Mouse (Mus musculus): ENCODE measurements around the gene Palm2. TPM values are rescaled to one million over a fixed set of nuclear protein-coding genes. Genes with fewer than 3 reads are reported as not detected.

Gene Palm2
- total and polyA plus RNA-seq, 2 experiments from 2014 or later, result 26.4 to 33.1 TPM

DNA sequence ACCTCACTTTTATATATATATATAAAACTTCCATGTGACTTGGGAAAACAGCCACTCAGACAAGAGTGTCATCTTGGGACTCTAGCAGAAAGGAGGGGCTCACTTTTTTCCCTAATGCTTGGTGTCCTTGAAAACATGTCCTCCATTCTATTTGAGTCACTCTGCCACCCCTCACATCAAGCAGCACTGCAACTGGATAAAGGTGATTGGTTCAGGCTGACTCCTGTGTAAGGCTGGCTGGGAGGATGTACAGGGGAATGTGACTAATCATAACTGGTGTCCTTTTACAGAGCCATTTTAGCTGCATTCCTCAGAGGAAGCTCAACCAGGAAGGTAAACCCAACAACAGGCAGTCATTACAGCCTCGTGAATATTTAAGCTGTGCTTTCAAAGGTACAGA lies 200.9 kb downstream of the Palm2 start:
- Histone ChIP-seq H3K4me1 (ENCODE audit: insufficient read depth, low read length) (0 out of 2 replicates have a peak, but pooled peaks cover 9% of the 10 kb centered on the region), H3K4me3 (ENCODE audit: low read depth, low read length) (no peak overlapping the region), H3K4me2 (ENCODE audit: low read depth, low read length, poor library complexity, severe bottlenecking) (no peak overlapping the region), H3K36me3 (ENCODE audit: insufficient read depth, low read length) (no peaks in the 10 kb centered on the region), H3K9me3 (ENCODE audit: low read length) (no peaks in the 10 kb centered on the region), H3K27ac (ENCODE audit: low read depth, low read length) (no peak overlapping the region), H3K9ac (replicated peaks; ENCODE audit: low read length, poor library complexity, severe bottlenecking) (no peak overlapping the region), H3K27me3 (ENCODE audit: insufficient read depth, low read length) (no peaks in the 10 kb centered on the region)
- ATAC-seq (ENCODE audit: low FRiP score) (no peak), DNase-seq (ENCODE audit: low spot score) (no peak)
- 73% methylated on average over 1 of the region's 1 CpGs for WGBS
- TF ChIP-seq CTCF (IDR thresholded peaks at IDR 0.05), result no peak

DNA sequence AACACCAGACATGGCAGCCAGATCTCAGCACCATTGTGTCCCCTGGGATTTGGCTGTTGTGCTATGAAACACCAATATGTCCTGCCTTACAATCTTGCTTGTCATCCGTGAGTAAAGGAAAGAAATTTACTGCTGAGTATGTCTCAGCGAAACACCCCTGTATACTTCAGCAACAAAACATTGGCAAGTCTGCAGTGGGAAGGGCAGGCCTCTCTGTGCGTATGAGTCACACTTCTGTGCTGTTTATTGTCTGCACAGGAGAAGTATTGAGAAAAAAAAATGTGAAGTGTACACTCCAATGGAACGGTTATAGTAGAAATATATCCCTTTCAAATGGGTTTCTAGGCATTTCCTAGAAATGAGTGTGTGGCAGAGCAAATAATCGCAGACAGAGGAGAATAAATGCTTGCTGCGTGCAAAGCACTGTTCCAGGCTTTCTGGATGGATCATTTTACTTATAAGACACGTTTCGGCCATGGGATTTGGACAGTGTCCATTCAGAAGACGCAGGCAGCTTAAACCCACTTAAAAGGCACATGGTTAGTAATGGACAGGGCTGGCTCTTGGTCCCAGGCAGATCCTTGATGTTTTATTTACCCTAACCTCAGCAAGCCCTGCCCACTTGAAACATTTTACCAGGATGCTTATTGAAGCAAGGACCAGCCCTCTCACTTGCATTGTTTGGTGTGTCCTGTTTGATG lies 202.9 kb downstream of the Palm2 start:
- H3K36me3 ChIP-seq (ENCODE audit: insufficient read depth, low read length), result no peaks in the 10 kb centered on the region
- H3K4me3 ChIP-seq (ENCODE audit: low read depth, low read length), result peak overlapping the region; percentile 43; the same call in 1 of the 2 replicates
- 49% methylated on average over 9 of the region's 9 CpGs for WGBS
- H3K27me3 ChIP-seq (ENCODE audit: insufficient read depth, low read length), result no peaks in the 10 kb centered on the region
- DNase-seq (ENCODE audit: low spot score) (peak; percentile 18), ATAC-seq (ENCODE audit: low FRiP score) (no peak)
- peaks cover 14% of the 10 kb centered on the region; the same call in 1 of the 2 replicates for H3K4me1 ChIP-seq (ENCODE audit: insufficient read depth, low read length)
- H3K9me3 ChIP-seq (ENCODE audit: low read length), result no peaks in the 10 kb centered on the region
- no peak for TF ChIP-seq CTCF (IDR thresholded peaks at IDR 0.05)
- H3K4me2 ChIP-seq (ENCODE audit: low read depth, low read length, poor library complexity, severe bottlenecking), result peak overlapping the region; percentile 64
- peak overlapping the region; percentile 70 for H3K9ac ChIP-seq (replicated peaks; ENCODE audit: low read length, poor library complexity, severe bottlenecking)
- peak overlapping the region; percentile 85 for H3K27ac ChIP-seq (ENCODE audit: low read depth, low read length)

DNA sequence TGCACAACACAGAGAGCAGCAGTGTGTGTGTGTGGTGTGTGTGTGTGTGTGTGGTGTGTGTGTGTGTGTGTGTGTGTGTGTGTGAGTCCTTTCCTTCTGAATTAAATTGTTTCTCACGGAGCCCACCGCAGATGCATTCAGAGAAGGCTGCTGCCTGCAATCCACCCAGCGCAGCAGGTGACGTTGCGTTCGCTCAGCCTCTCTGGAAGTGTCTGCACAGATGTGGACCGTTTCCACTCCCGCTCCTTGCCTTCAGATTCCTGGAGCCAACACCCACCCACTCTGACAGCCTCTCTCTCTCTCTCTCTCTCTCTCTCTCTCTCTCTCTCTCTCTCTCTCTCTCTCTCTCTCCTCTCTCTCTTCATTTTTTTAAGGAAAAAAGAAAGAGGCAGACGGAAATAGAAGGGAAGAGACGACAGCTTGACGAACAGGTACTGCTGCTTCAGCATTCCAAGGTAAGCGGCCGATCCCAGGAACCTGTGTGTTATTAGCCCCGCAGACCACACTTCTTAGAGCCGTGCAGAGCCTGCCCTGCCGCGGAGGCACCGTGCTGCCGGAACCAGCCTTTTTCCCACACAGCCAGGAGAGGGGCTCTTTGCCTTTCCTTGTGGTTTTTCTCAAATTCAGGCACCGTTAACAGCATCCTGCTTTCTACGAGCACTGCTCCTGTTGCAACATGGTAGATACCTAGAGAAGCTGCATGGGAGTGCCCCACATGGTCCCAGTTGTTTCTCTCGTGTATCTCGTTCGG lies 203.8 kb downstream of the Palm2 start:
- Histone ChIP-seq H3K4me2 (ENCODE audit: low read depth, low read length, poor library complexity, severe bottlenecking) (peak overlapping the region; percentile 64), H3K36me3 (ENCODE audit: insufficient read depth, low read length) (no peaks in the 10 kb centered on the region), H3K9ac (replicated peaks; ENCODE audit: low read length, poor library complexity, severe bottlenecking) (peak overlapping the region; percentile 70), H3K4me3 (ENCODE audit: low read depth, low read length) (peak overlapping the region; percentile 43), H3K27ac (ENCODE audit: low read depth, low read length) (peak overlapping the region; percentile 85), H3K27me3 (ENCODE audit: insufficient read depth, low read length) (no peaks in the 10 kb centered on the region), H3K4me1 (ENCODE audit: insufficient read depth, low read length) (peaks cover 14% of the 10 kb centered on the region; the same call in 1 of the 2 replicates), H3K9me3 (ENCODE audit: low read length) (no peaks in the 10 kb centered on the region)
- WGBS, result 17% methylated on average over 24 of the region's 24 CpGs
- peak; percentile 90 for ATAC-seq (ENCODE audit: low FRiP score)
- peak; percentile 80 for DNase-seq (ENCODE audit: low spot score)
- no peak for TF ChIP-seq CTCF (IDR thresholded peaks at IDR 0.05)

DNA sequence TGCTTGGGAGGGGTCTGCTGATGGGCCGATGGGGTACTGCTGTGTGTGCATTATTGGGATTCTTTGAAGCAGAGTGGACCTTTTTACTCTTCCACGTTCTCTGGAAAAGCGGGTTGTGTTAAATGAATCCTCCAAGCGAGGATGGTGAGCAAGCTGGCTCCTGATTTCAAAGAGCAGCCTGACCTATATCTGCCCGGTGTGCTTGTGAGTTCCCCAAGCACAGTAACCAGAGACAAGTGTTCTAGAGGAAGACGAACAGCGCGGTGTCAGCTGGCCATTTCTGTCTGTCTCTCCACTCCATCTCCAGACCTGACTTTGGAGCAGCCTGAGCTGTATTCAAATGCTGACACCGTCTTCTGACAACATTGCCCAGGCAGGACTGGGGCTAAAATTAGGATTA lies 204.9 kb downstream of the Palm2 start:
- Histone ChIP-seq H3K36me3 (ENCODE audit: insufficient read depth, low read length) (no peaks in the 10 kb centered on the region), H3K9me3 (ENCODE audit: low read length) (no peaks in the 10 kb centered on the region), H3K4me3 (ENCODE audit: low read depth, low read length) (peak overlapping the region; percentile 43), H3K4me2 (ENCODE audit: low read depth, low read length, poor library complexity, severe bottlenecking) (peak overlapping the region; percentile 64), H3K27me3 (ENCODE audit: insufficient read depth, low read length) (no peaks in the 10 kb centered on the region), H3K9ac (replicated peaks; ENCODE audit: low read length, poor library complexity, severe bottlenecking) (peak overlapping the region; percentile 13; the same call in 1 of the 2 replicates), H3K4me1 (ENCODE audit: insufficient read depth, low read length) (peaks cover 14% of the 10 kb centered on the region; the same call in 1 of the 2 replicates), H3K27ac (ENCODE audit: low read depth, low read length) (peak overlapping the region; percentile 85; the same call in 1 of the 2 replicates)
- ATAC-seq (ENCODE audit: low FRiP score), result no peak
- no peak for TF ChIP-seq CTCF (IDR thresholded peaks at IDR 0.05)
- WGBS, result 69% methylated on average over 9 of the region's 9 CpGs
- no peak for DNase-seq (ENCODE audit: low spot score)

GRCm38 (mm10) chr4:57640222-57640621 lies 206.2 kb downstream of the Palm2 start:
- Histone ChIP-seq H3K27ac (ENCODE audit: low read depth, low read length) (0 out of 2 replicates have a peak overlapping the region, but pooled peaks have one; percentile 38), H3K9me3 (ENCODE audit: low read length) (no peaks in the 10 kb centered on the region), H3K4me2 (ENCODE audit: low read depth, low read length, poor library complexity, severe bottlenecking) (peak overlapping the region; percentile 64), H3K9ac (replicated peaks; ENCODE audit: low read length, poor library complexity, severe bottlenecking) (0 out of 2 replicates have a peak overlapping the region, but pooled peaks have one; percentile 24), H3K4me3 (ENCODE audit: low read depth, low read length) (peak overlapping the region; percentile 43), H3K36me3 (ENCODE audit: insufficient read depth, low read length) (0 out of 2 replicates have a peak, but pooled peaks cover 3% of the 10 kb centered on the region), H3K27me3 (ENCODE audit: insufficient read depth, low read length) (no peaks in the 10 kb centered on the region), H3K4me1 (ENCODE audit: insufficient read depth, low read length) (peaks cover 14% of the 10 kb centered on the region; the same call in 1 of the 2 replicates)
- 28% methylated on average over 7 of the region's 7 CpGs for WGBS
- no peak for TF ChIP-seq CTCF (IDR thresholded peaks at IDR 0.05)
- DNase-seq (ENCODE audit: low spot score), result no peak
- ATAC-seq (ENCODE audit: low FRiP score), result no peak
